Mouse (Mus musculus) E14TG2a.4 (cell line): Measurements from ENCODE around the gene Serpine1.

Experiments used
- CTCF ChIP-seq: conservative IDR thresholded peaks from 2 replicates; pipeline ENCODE4 v1.5.1; 2014; ENCODE audit warnings: low read length
- POU5F1 ChIP-seq: IDR thresholded peaks from 2 replicates; pipeline ENCODE4 v1.6.1; 2014; ENCODE audit warnings: low read length, borderline replicate concordance

DNA sequence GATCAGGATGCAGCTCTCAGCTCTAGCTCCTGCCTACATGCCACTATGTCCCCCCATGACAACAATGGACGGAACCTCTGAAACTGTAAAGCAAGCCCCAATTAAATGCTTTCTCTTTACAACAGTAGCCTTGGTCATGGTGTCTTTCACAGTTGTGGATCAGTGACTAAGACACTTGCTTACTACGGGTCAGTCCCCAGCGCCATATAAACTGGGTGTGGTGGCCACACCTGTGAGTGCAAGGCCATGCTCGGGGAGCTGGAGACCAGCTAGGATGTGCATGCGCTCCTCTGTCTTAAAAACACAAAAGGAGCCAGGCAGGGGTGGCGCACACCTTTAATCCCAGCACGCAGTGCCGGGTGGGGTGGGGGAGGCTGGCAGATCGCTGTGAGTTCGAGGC, 32.6 kb downstream of the Serpine1 start:
- TF ChIP-seq CTCF (no peak), POU5F1 (no peak)
